Mouse (Mus musculus): Measurements from ENCODE around the gene Fmo5.
A peak's percentile ranks its signal among the peaks of the same experiment; 100 is the strongest.

DNA sequence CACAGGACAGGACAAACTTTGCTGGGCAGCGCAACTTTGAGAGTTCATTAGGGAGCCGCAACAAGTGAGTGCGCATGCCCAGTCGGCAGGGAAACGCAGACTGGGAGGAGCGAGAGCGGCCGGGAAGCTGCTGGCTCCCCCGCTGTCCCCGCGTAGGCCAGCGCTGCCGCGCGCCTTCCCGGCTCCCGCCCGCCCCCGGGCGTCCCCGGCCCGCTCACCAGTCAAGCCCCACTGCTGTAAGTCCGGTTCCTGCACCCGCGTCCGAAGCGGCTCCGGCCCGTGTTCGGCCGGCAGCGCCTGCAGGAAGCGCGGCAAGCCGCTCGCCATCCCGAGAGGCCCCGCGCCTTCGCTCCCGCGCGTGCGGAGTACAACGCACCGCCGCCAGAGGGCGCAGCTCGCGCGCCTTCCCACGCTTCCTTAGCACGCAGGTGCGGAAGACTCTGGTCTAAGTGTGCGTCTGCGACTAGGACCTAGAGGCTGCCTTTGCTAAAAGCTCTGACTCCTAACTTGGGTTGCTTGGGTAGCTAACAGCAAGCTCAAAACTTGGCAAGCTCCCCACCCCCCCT lies 18.7 kb upstream of the Fmo5 start, which contains the start of gene Chd1l:
- TF ChIP-seq CTCF (IDR thresholded peaks at IDR 0.05; ENCODE audit: low read depth) (peak; percentile 98), EP300 (IDR thresholded peaks at IDR 0.05; ENCODE audit: low read depth) (no peak)

Measured in liver, postnatal 0 days (tissue).